Mouse (Mus musculus) heart, embryonic 15.5 days (tissue): ENCODE results near the gene Eno3. TPM values are rescaled to one million over a fixed set of nuclear protein-coding genes. Genes with fewer than 3 reads are reported as not detected.

Source experiments
- ATAC-seq: fragments of 200-750 bp; cut with Nextera tagmentation; replicated peaks from 2 replicates; pipeline ENCODE4 v1.8.0; 2017; ENCODE audit warnings: low read depth, moderate TSS enrichment; ENCODE audit not compliant: insufficient number of reproducible peaks, insufficient read depth, low FRiP score
- H3K27ac ChIP-seq: fragments of 300-500 bp; sonication (generic); 2 replicates; pipeline ENCODE4 v1.5.1; 2015; ENCODE audit warnings: mild to moderate bottlenecking, inconsistent platforms
- H3K27me3 ChIP-seq: fragments of 300-500 bp; sonication (generic); 2 replicates; pipeline ENCODE4 v1.6.1; 2015; ENCODE audit warnings: inconsistent platforms
- H3K36me3 ChIP-seq: fragments of 300-500 bp; sonication (generic); 2 replicates; pipeline ENCODE4 v1.6.1; 2015; ENCODE audit warnings: mild to moderate bottlenecking, inconsistent platforms
- H3K4me1 ChIP-seq: fragments of 300-500 bp; sonication (generic); replicated peaks from 2 replicates; pipeline ENCODE4 v1.6.1; 2015; ENCODE audit warnings: inconsistent platforms
- H3K4me2 ChIP-seq: fragments of 300-500 bp; sonication (generic); 2 replicates; pipeline ENCODE4 v1.6.1; 2015; ENCODE audit warnings: inconsistent platforms, mild to moderate bottlenecking, moderate library complexity
- H3K4me3 ChIP-seq: fragments of 300-500 bp; sonication (generic); 2 replicates; pipeline ENCODE4 v1.5.1; 2015; ENCODE audit warnings: mild to moderate bottlenecking, inconsistent platforms
- H3K9ac ChIP-seq: fragments of 300-500 bp; sonication (generic); 2 replicates; pipeline ENCODE4 v1.6.1; 2015; ENCODE audit warnings: mild to moderate bottlenecking, inconsistent platforms
- H3K9me3 ChIP-seq: fragments of 300-500 bp; sonication (generic); replicated peaks from 2 replicates; pipeline ENCODE4 v1.6.1; 2016; ENCODE audit warnings: inconsistent platforms
- WGBS: fragments of 180-500 bp; shearing (Covaris S2); methylation state at CpG from one replicate; pipeline ENCODE4 v1.1.7; 2015; ENCODE audit warnings: mixed read lengths; 5-methylcytosine and 5-hydroxymethylcytosine counted together
- polyA plus RNA-seq: library from polyadenylated mRNA; unstranded; fragments of >200 nt; fragmentation: Nextera tagmentation; extraction: Ambion mirVana; gene quantifications from 2 replicates; pipeline ENCODE4 v1.2.1, GENCODE M21; 2015

Gene Eno3
- polyA plus RNA-seq, 1 experiment from 2014 or later: 492 TPM

DNA sequence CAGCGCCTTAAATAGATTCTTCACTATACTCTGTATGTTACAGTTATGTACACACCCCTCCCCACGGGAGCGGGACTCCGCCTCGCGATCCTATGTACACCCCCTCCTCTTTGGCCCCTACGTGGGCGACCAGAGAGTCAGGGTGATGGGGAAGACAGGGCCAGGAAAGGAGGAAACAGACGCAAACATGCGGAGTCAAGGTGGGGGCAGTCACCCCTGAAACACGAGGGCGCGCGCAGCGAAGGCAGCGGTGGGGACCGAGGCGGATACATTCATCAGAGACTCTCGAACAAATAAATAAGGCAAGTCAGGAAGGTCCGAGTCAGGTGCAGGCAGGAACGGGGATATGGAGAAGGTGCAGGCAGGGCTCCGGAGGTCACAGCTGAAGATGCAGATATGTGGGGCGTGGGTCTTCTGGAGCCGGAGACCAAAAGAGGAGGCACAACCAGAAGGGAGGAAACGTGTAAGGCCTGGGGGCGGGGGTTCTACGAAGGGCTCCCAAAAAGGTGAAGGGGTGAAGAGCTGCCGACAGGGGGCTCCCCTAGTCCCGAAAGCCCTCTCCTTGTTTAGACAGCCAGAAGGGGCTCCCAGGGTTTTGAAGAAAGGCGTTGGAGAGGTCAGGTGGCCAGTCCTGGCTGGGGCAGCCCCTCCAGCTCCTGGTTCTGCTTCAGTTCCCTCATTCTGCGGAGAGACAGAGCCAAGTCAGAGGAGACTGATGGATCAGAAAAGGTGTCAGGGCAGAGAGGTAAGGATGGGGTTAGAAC lies 12.8 kb downstream of the Eno3 start:
- peaks cover 20% of the 10 kb centered on the region for H3K36me3 ChIP-seq
- peak overlapping the region; percentile 77 for H3K9ac ChIP-seq
- peak overlapping the region; percentile 61 for H3K4me3 ChIP-seq

DNA sequence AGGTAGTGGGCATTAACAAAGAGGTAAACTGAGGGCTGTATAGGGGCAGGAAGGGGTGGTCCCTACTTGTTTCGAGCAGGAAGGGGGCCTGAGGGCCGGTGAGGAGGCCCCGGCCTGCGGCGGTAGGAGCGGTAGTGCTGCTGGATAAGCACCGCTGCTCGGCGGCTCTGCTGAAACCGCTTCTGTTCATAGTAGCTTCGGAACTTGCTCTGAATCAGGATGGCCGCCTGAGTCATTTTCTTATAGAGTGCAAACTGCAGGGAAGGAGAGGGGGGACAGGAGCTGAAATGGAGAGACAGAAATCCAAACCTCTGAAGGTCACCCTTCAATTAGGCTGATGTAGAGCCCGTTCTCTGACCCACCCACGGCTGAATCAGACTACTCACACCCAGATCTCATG lies 13.5 kb downstream of the Eno3 start:
- Histone ChIP-seq H3K27ac (peak overlapping the region; percentile 97), H3K36me3 (peaks cover 19% of the 10 kb centered on the region), H3K4me1 (peaks cover 26% of the 10 kb centered on the region), H3K4me2 (peak overlapping the region; percentile 88), H3K4me3 (peak overlapping the region; percentile 61), H3K9me3 (no peaks in the 10 kb centered on the region), H3K9ac (peak overlapping the region; percentile 77), H3K27me3 (no peaks in the 10 kb centered on the region)
- 43% methylated on average over 14 of the region's 14 CpGs for WGBS
- no peak for ATAC-seq

More for the DNA sequence above, 12.8 kb downstream of the Eno3 start:
- WGBS: 1% methylated on average over 31 of the region's 31 CpGs
- peaks cover 26% of the 10 kb centered on the region for H3K4me1 ChIP-seq
- no peaks in the 10 kb centered on the region for H3K9me3 ChIP-seq
- peak overlapping the region; percentile 97 for H3K27ac ChIP-seq
- peak; percentile 7; the same call in 1 of the 2 replicates for ATAC-seq
- peak overlapping the region; percentile 88 for H3K4me2 ChIP-seq
- H3K27me3 ChIP-seq: no peaks in the 10 kb centered on the region

DNA sequence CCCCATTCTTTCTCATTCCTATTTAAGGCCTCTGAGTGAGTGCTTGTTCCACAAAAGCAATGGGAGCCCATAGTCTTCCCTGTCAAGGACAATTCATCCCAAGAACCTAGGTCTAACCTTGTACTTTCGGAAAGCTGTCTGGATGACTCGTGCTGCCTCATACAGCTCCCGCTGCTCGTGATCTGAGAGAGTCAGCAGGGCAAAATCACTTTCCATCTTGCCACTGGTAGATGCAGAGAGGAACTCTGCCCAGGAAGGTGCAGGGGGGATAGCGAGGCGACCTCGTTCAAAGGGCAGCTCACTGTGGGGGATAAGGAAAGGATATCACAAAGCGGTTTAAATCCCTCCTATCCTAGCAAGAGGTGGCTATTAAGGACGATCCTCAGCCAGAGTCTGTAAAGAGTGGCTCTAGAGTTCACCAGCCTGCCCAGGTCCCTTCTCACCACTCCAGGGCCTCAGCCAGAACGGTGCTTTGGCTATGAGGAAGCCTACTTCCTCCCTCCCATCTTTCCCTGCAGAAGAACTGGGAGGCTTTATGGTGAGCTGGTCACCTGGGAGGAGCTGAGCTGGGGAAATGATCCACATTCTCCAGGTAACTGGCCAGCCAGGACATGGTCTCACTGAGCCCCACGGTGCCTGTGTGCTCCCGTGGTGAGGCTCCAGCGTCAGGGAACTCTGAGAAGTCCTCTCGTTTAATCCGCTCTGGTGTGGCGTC lies 14.5 kb downstream of the Eno3 start:
- H3K36me3 ChIP-seq: peaks cover 17% of the 10 kb centered on the region; the same call in 1 of the 2 replicates
- ATAC-seq: no peak
- H3K4me3 ChIP-seq: peak overlapping the region; percentile 61; the same call in 1 of the 2 replicates
- H3K27ac ChIP-seq: no peak overlapping the region
- WGBS: 78% methylated on average over 16 of the region's 16 CpGs
- H3K4me1 ChIP-seq: peaks cover 32% of the 10 kb centered on the region
- H3K27me3 ChIP-seq: no peaks in the 10 kb centered on the region
- no peaks in the 10 kb centered on the region for H3K9me3 ChIP-seq
- H3K4me2 ChIP-seq: peak overlapping the region; percentile 88; the same call in 1 of the 2 replicates
- H3K9ac ChIP-seq: no peak overlapping the region

DNA sequence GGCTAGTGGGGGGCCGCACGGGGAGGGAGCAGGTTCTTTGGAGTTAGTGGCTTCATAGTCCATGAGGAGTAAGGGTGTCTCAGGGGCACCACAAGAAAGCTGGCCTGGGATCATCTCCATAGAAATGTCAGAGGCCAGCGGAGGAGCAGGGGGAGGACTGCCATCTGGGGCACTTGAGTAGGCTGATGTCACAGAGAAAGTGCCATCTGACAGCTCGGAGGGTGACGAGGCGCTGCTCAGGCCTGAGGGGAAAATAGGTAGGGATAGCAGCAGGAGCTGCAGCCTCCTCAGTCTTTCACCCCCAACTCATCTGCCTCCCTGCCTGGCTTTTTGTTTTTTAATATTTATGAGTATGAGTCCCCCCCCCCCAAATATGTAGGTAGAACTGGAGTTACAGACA lies 17.0 kb downstream of the Eno3 start:
- H3K9ac ChIP-seq: no peak overlapping the region
- no peak overlapping the region for H3K4me3 ChIP-seq
- no peak for ATAC-seq
- H3K27ac ChIP-seq: no peak overlapping the region
- no peaks in the 10 kb centered on the region for H3K9me3 ChIP-seq
- WGBS: 81% methylated on average over 6 of the region's 6 CpGs
- H3K4me2 ChIP-seq: no peak overlapping the region
- no peaks in the 10 kb centered on the region for H3K27me3 ChIP-seq
- peaks cover 18% of the 10 kb centered on the region for H3K36me3 ChIP-seq
- H3K4me1 ChIP-seq: peaks cover 20% of the 10 kb centered on the region

DNA sequence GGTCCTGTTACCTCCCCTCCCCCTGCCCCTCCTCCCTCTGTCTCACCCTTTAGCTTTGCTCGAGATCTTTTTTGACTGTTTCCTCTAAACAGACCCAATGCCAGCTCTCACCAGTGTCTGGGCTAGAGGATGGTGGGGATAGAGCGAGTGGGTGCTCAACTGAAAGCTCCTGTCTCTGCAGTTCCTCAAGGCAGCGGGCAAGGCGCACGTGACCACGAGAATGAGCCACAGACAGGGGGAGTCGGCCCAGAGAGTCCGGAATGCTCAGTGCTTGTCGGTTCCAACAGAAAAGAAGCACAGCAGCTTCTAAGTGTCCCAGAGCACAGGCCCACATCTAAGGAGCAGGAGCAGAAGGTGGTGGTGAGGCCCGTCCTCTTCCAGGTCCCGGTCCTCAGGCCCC lies 17.5 kb downstream of the Eno3 start:
- Histone ChIP-seq H3K4me3 (no peak overlapping the region), H3K4me1 (peaks cover 20% of the 10 kb centered on the region), H3K4me2 (no peak overlapping the region), H3K9me3 (no peaks in the 10 kb centered on the region), H3K27ac (no peak overlapping the region), H3K36me3 (peaks cover 22% of the 10 kb centered on the region), H3K9ac (no peak overlapping the region), H3K27me3 (no peaks in the 10 kb centered on the region)
- no peak for ATAC-seq
- 70% methylated on average over 11 of the region's 11 CpGs for WGBS

DNA sequence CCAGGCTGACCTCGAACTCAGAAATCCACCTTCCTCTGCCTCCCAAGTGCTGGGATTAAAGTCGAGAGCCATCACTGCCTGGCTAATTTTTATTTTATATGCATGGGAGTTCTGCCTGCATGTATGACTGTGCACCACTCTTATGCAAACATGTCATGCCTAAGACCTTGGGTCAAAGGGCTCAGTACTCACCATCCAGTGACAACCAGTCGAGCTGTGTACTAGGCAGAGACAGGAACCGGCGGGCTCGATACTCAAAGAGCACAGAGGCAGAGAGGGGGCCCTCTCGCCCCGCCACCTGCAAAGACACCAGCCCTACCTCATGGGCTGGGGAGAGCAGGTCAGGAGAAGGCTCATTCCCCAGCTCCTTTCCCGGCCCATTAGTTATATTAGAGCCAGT lies 21.1 kb downstream of the Eno3 start:
- Histone ChIP-seq H3K9me3 (no peaks in the 10 kb centered on the region), H3K27ac (no peak overlapping the region), H3K9ac (no peak overlapping the region), H3K4me2 (no peak overlapping the region), H3K27me3 (no peaks in the 10 kb centered on the region), H3K4me1 (peaks cover 16% of the 10 kb centered on the region), H3K4me3 (no peak overlapping the region), H3K36me3 (peaks cover 44% of the 10 kb centered on the region)
- WGBS: 80% methylated on average over 9 of the region's 9 CpGs
- ATAC-seq: no peak

DNA sequence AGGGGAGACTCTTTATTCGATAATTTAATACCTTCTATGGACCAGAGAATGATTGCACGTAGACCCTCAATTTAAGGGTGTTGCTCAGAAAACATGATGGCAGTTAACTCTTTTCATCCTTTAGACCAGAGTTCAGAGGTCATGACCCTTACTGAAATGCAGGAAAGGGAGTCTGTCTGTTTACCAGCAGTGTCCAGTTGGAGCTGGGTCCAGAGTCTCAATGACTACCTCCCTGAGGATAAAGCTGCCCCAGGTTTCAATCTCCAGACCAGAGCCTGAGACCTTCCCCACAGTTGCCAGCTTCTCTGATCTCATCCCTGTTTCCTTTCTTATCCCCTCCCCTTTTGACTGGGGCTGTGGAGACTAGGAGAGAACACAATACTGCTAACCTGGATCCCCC lies 21.6 kb downstream of the Eno3 start:
- H3K4me1 ChIP-seq: peaks cover 16% of the 10 kb centered on the region
- H3K9ac ChIP-seq: no peak overlapping the region
- H3K4me2 ChIP-seq: no peak overlapping the region
- peaks cover 49% of the 10 kb centered on the region for H3K36me3 ChIP-seq
- 85% methylated on average over 2 of the region's 2 CpGs for WGBS
- no peak overlapping the region for H3K27ac ChIP-seq
- H3K27me3 ChIP-seq: no peaks in the 10 kb centered on the region
- H3K9me3 ChIP-seq: no peaks in the 10 kb centered on the region
- H3K4me3 ChIP-seq: no peak overlapping the region
- ATAC-seq: no peak

DNA sequence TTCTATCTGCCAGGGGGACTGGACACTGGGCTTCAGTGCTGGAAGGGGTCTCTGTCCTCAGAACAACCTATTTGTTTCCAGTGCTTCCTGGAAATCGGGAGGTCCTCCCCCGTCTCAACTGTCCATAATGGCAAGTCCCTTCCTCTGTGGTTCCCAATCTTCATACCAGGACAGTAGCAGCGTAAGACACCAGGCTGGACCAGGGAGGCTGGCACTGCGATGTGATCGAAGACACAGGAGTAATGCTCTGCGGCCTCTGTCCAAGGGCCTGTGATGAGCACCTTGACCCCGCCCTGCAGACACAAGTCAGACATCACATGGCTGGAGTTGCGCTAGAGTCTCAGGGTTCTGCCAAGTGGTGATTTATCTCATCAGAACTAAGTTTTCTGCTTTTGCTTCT lies 22.4 kb downstream of the Eno3 start:
- Histone ChIP-seq H3K4me1 (peaks cover 14% of the 10 kb centered on the region), H3K4me2 (no peak overlapping the region), H3K9me3 (no peaks in the 10 kb centered on the region), H3K27me3 (no peaks in the 10 kb centered on the region), H3K9ac (no peak overlapping the region), H3K27ac (no peak overlapping the region), H3K36me3 (peaks cover 56% of the 10 kb centered on the region), H3K4me3 (no peak overlapping the region)
- ATAC-seq: no peak
- WGBS: 92% methylated on average over 8 of the region's 8 CpGs

DNA sequence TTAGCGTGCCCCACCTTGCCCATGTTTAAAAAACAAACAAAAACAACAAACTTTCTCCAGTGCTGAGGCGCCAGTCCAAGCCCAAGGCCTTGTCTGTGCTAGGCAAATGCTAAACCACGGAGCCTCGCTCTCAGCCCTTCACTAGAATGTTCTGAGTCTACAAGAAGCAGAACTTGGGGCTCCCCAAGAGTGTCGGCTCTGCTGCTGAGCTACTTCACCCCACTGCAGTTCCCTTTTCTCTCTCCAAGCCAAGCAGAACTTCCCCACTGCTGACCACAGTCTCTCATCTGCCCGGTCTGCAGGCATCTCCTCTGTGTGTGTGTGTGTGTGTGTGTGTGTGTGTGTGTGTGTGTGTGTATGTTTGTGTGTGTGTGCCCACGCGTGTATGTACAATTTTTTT lies 22.9 kb downstream of the Eno3 start:
- no peaks in the 10 kb centered on the region for H3K9me3 ChIP-seq
- H3K36me3 ChIP-seq: peaks cover 59% of the 10 kb centered on the region
- no peak overlapping the region for H3K27ac ChIP-seq
- no peaks in the 10 kb centered on the region for H3K27me3 ChIP-seq
- no peak overlapping the region for H3K9ac ChIP-seq
- peaks cover 12% of the 10 kb centered on the region for H3K4me1 ChIP-seq
- 84% methylated on average over 8 of the region's 8 CpGs for WGBS
- no peak overlapping the region for H3K4me2 ChIP-seq
- no peak overlapping the region for H3K4me3 ChIP-seq
- ATAC-seq: no peak

DNA sequence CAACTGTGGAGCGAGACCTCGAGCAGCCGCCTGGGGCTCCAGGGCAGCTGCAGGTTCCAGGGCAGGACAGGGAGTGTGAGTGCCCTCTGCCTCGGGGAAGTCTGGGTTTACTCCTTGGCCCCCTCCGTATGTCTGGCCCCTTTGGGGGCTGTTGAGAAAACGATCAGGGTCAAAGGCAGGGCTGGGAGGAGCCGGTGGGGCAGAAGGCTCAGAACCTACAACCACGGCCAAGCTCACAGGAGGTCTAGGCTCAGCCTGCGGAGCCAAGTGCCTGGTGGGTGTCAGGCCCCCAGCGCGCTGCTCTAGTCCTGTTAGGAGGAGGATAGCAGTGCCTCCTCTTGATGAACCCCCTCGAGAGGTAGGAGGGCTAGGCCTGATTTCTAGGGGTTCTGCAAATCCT lies 24.2 kb downstream of the Eno3 start:
- 65% methylated on average over 12 of the region's 12 CpGs for WGBS
- H3K4me2 ChIP-seq: no peak overlapping the region
- no peak overlapping the region for H3K9ac ChIP-seq
- H3K27ac ChIP-seq: no peak overlapping the region
- H3K4me3 ChIP-seq: no peak overlapping the region
- no peaks in the 10 kb centered on the region for H3K9me3 ChIP-seq
- no peaks in the 10 kb centered on the region for H3K27me3 ChIP-seq
- H3K36me3 ChIP-seq: peaks cover 60% of the 10 kb centered on the region
- no peak for ATAC-seq
- peaks cover 8% of the 10 kb centered on the region for H3K4me1 ChIP-seq

DNA sequence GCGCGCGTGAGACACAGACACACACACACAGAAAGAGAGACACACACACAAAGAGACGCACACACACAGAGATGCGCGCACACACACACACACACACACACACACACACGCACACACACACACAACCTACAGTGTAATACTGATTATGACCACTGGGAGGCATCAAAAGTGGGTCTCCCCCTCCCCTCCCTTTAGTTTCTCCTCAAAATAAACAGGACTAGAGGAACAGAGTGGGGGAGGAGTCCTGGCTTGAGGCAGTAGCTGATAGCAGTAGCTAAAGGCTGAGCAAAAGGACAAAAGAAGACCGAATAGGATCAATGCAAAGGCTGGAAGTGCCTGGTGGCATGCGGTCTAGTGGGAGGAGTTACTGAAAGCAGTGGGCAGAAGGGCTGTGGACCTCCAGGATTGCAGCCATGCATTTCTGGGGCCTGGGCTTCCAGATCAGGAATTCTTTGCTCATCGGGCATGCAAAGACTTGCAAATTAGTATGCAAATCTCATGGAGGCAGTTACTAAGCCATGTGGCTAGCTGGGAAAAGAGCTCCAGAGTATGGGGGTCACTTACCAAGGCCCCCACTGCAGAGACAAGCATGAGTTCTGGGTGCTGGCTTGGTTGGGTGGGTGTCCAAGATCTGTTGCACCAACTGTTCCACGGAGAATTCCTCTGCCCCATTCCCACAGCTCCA lies 25.0 kb downstream of the Eno3 start:
- Histone ChIP-seq H3K4me2 (peak overlapping the region; percentile 7; the same call in 1 of the 2 replicates), H3K9me3 (no peaks in the 10 kb centered on the region), H3K9ac (no peak overlapping the region; the same call in 1 of the 2 replicates), H3K27ac (no peak overlapping the region), H3K4me3 (no peak overlapping the region), H3K27me3 (no peaks in the 10 kb centered on the region), H3K36me3 (peaks cover 58% of the 10 kb centered on the region), H3K4me1 (peaks cover 15% of the 10 kb centered on the region)
- ATAC-seq: 0 out of 2 replicates have a peak, but pooled peaks have one; percentile 17
- WGBS: 28% methylated on average over 11 of the region's 11 CpGs
